Mouse (Mus musculus) forebrain, postnatal 0 days (tissue): ENCODE measurements around the gene Nt5dc3. TPM values are rescaled to one million over a fixed set of nuclear protein-coding genes. Genes with fewer than 3 reads are reported as not detected.

Source experiments
- ATAC-seq: fragments of 200-750 bp; cut with Nextera tagmentation; 2 replicates; pipeline ENCODE4 v1.8.0; 2017; ENCODE audit warnings: mild to moderate bottlenecking, moderate library complexity
- DNase-seq: peaks from one replicate; pipeline ENCODE4 v3.0.0-alpha.2; 2015
- H3K27ac ChIP-seq: fragments of 300-500 bp; sonication (generic); 2 replicates; pipeline ENCODE4 v1.5.1; 2014; ENCODE audit warnings: low read depth, mild to moderate bottlenecking, antibody characterized with exemption, low read length, moderate library complexity, mixed read lengths
- H3K27me3 ChIP-seq: fragments of 300-500 bp; sonication (generic); 2 replicates; pipeline ENCODE4 v1.6.1; 2014; ENCODE audit warnings: mild to moderate bottlenecking, low read length, mixed read lengths; ENCODE audit not compliant: insufficient read depth
- H3K36me3 ChIP-seq: fragments of 300-500 bp; sonication (generic); 2 replicates; pipeline ENCODE4 v1.6.1; 2014; ENCODE audit warnings: mild to moderate bottlenecking, moderate library complexity; ENCODE audit not compliant: insufficient read depth
- H3K4me1 ChIP-seq: fragments of 300-500 bp; sonication (generic); 2 replicates; pipeline ENCODE4 v1.6.1; 2014; ENCODE audit warnings: antibody characterized with exemption; ENCODE audit not compliant: insufficient read depth
- H3K4me2 ChIP-seq: fragments of 300-500 bp; sonication (generic); 2 replicates; pipeline ENCODE4 v1.6.1; 2014; ENCODE audit warnings: low read depth, mild to moderate bottlenecking, moderate library complexity
- H3K4me3 ChIP-seq: fragments of 300-500 bp; sonication (generic); 2 replicates; pipeline ENCODE4 v1.5.1; 2014; ENCODE audit warnings: low read depth, low read length, mixed read lengths
- H3K9ac ChIP-seq: fragments of 300-500 bp; sonication (generic); 2 replicates; pipeline ENCODE4 v1.6.1; 2014; ENCODE audit warnings: mild to moderate bottlenecking
- H3K9me3 ChIP-seq: fragments of 300-500 bp; sonication (generic); 2 replicates; pipeline ENCODE4 v1.6.1; 2016; ENCODE audit warnings: low read length
- CTCF ChIP-seq: sonication (generic); IDR thresholded peaks from 2 replicates; pipeline ENCODE4 v1.5.1; 2016; ENCODE audit warnings: antibody characterized with exemption, control low read depth, low read depth
- WGBS: fragments of 180-500 bp; shearing (Covaris S2); extraction: QIAGEN DNeasy Blood & Tissue Kit; methylation state at CpG from one replicate; pipeline ENCODE4 v1.1.7; 2014; 5-methylcytosine and 5-hydroxymethylcytosine counted together
- polyA plus RNA-seq: library from polyadenylated mRNA; unstranded; fragments of >200 nt; fragmentation: Nextera tagmentation; extraction: Ambion mirVana; gene quantifications from 2 replicates; pipeline ENCODE4 v1.2.1, GENCODE M21; 2015
- total RNA-seq: library from RNA; depleted of rRNA; stranded (reverse); fragments of >200 nt; gene quantifications from 2 replicates; pipeline ENCODE4 v1.2.3, GENCODE M21; 2014; rRNA removed

The Nt5dc3 gene
- total and polyA plus RNA-seq, 2 experiments from 2014 or later, result 9.3 to 42.2 TPM

GRCm38 (mm10) chr10:86872121-86872520 is 93.3 kb downstream of the Nt5dc3 start:
- no peak for DNase-seq
- no peaks in the 10 kb centered on the region for H3K27me3 ChIP-seq
- no peaks in the 10 kb centered on the region for H3K9me3 ChIP-seq
- no peak overlapping the region for H3K9ac ChIP-seq
- no peak for ATAC-seq
- no peaks in the 10 kb centered on the region for H3K4me1 ChIP-seq
- H3K4me3 ChIP-seq, result no peak overlapping the region
- 80% methylated on average over 7 of the region's 7 CpGs for WGBS
- no peak overlapping the region for H3K4me2 ChIP-seq
- no peak for TF ChIP-seq CTCF
- no peak overlapping the region for H3K27ac ChIP-seq
- no peaks in the 10 kb centered on the region for H3K36me3 ChIP-seq

GRCm38 (mm10) chr10:86872591-86872990 is 93.8 kb downstream of the Nt5dc3 start:
- no peak for TF ChIP-seq CTCF
- no peak for ATAC-seq
- Histone ChIP-seq H3K9me3 (no peaks in the 10 kb centered on the region), H3K9ac (no peak overlapping the region), H3K4me1 (no peaks in the 10 kb centered on the region), H3K4me3 (no peak overlapping the region), H3K4me2 (no peak overlapping the region), H3K27ac (no peak overlapping the region), H3K27me3 (no peaks in the 10 kb centered on the region), H3K36me3 (no peaks in the 10 kb centered on the region)
- WGBS, result 76% methylated on average over 5 of the region's 5 CpGs
- no peak for DNase-seq

GRCm38 (mm10) chr10:86878721-86879120 is 99.9 kb downstream of the Nt5dc3 start:
- peaks cover 4% of the 10 kb centered on the region; the same call in 1 of the 2 replicates for H3K4me1 ChIP-seq
- no peak overlapping the region for H3K27ac ChIP-seq
- no peak overlapping the region for H3K9ac ChIP-seq
- H3K9me3 ChIP-seq, result no peaks in the 10 kb centered on the region
- H3K4me2 ChIP-seq, result no peak overlapping the region
- ATAC-seq (no peak), DNase-seq (no peak)
- 89% methylated on average over 7 of the region's 7 CpGs for WGBS
- no peaks in the 10 kb centered on the region for H3K36me3 ChIP-seq
- no peak overlapping the region for H3K4me3 ChIP-seq
- no peak for TF ChIP-seq CTCF
- H3K27me3 ChIP-seq, result no peaks in the 10 kb centered on the region

GRCm38 (mm10) chr10:86880071-86880806 is 101.4 kb downstream of the Nt5dc3 start:
- Histone ChIP-seq H3K9me3 (no peaks in the 10 kb centered on the region), H3K4me3 (no peak overlapping the region), H3K4me2 (no peak overlapping the region), H3K9ac (no peak overlapping the region), H3K27ac (no peak overlapping the region), H3K36me3 (no peaks in the 10 kb centered on the region), H3K4me1 (peaks cover 4% of the 10 kb centered on the region; the same call in 1 of the 2 replicates), H3K27me3 (no peaks in the 10 kb centered on the region)
- no peak for DNase-seq
- TF ChIP-seq CTCF, result no peak
- WGBS, result 36% methylated on average over 5 of the region's 5 CpGs
- peak; percentile 36; the same call in 1 of the 2 replicates for ATAC-seq

- H3K9ac ChIP-seq, result no peak overlapping the region
- H3K9me3 ChIP-seq, result no peaks in the 10 kb centered on the region
- no peaks in the 10 kb centered on the region for H3K36me3 ChIP-seq
- no peak overlapping the region for H3K4me3 ChIP-seq
- H3K4me2 ChIP-seq, result no peak overlapping the region
- DNase-seq, result no peak
- no peak for ATAC-seq
- H3K27me3 ChIP-seq, result no peaks in the 10 kb centered on the region
- H3K27ac ChIP-seq, result no peak overlapping the region
- peaks cover 4% of the 10 kb centered on the region; the same call in 1 of the 2 replicates for H3K4me1 ChIP-seq
- TF ChIP-seq CTCF, result no peak
Measured at GRCm38 (mm10) chr10:86881448-86881847, 102.6 kb downstream of the Nt5dc3 start.

- no peak overlapping the region for H3K4me2 ChIP-seq
- WGBS, result 95% methylated on average over 1 of the region's 1 CpGs
- no peaks in the 10 kb centered on the region for H3K9me3 ChIP-seq
- DNase-seq (no peak), ATAC-seq (no peak)
- H3K4me3 ChIP-seq, result no peak overlapping the region
- H3K27ac ChIP-seq, result no peak overlapping the region
- no peak overlapping the region for H3K9ac ChIP-seq
- H3K36me3 ChIP-seq, result no peaks in the 10 kb centered on the region
- TF ChIP-seq CTCF, result no peak
- H3K27me3 ChIP-seq, result no peaks in the 10 kb centered on the region
- H3K4me1 ChIP-seq, result no peaks in the 10 kb centered on the region
Measured at GRCm38 (mm10) chr10:86886434-86886833, 107.6 kb downstream of the Nt5dc3 start.

Other genes starting within 250 kb of the Nt5dc3 start
- 177 and 196 TPM in 2 replicates for gene Hsp90b1, start 73.5 kb upstream of the Nt5dc3 start, total RNA-seq
- 172 and 189 TPM in 2 replicates for gene Hsp90b1, start 73.5 kb upstream of the Nt5dc3 start, polyA plus RNA-seq
- gene Ttc41, start 73.2 kb upstream of the Nt5dc3 start, total RNA-seq, result 0.92 and 1.6 TPM in 2 replicates
- gene Ttc41, start 73.2 kb upstream of the Nt5dc3 start, polyA plus RNA-seq, result 0.72 and 1.2 TPM in 2 replicates
- 8.1 and 14.7 TPM in 2 replicates for gene Gm49358, start 15.0 kb upstream of the Nt5dc3 start, total RNA-seq
- gene Gm49358, start 15.0 kb upstream of the Nt5dc3 start, polyA plus RNA-seq, result not detected in 2 replicates
- 0.19 and 0.31 TPM in 2 replicates for gene Stab2, start 229.0 kb downstream of the Nt5dc3 start, total RNA-seq
- 0.04 and 0.08 TPM in 2 replicates for gene Stab2, start 229.0 kb downstream of the Nt5dc3 start, polyA plus RNA-seq